Mouse (Mus musculus) testis, adult 2 months (tissue): ENCODE data around the gene Lhfpl5.

Experiments
- CTCF ChIP-seq: fragments of 200-500 bp; IDR thresholded peaks from 2 replicates; pipeline ENCODE4 v1.5.1; 2012; ENCODE audit warnings: low read depth, mild to moderate bottlenecking, inconsistent platforms, low read length, moderate library complexity; ENCODE audit not compliant: control insufficient read depth, insufficient read depth, insufficient replicate concordance
- POLR2A ChIP-seq: fragments of 200-500 bp; IDR thresholded peaks from 2 replicates; pipeline ENCODE4 v1.6.1; 2012; ENCODE audit warnings: low read depth, mild to moderate bottlenecking, inconsistent platforms, low read length, moderate library complexity; ENCODE audit not compliant: control insufficient read depth

- TF ChIP-seq CTCF (no peak), POLR2A (no peak)
Observed at GRCm38 (mm10) chr17:28546925-28547324, 28.5 kb upstream of the Lhfpl5 start.
